Mouse (Mus musculus): ENCODE measurements around the gene Wdr74.

DNA sequence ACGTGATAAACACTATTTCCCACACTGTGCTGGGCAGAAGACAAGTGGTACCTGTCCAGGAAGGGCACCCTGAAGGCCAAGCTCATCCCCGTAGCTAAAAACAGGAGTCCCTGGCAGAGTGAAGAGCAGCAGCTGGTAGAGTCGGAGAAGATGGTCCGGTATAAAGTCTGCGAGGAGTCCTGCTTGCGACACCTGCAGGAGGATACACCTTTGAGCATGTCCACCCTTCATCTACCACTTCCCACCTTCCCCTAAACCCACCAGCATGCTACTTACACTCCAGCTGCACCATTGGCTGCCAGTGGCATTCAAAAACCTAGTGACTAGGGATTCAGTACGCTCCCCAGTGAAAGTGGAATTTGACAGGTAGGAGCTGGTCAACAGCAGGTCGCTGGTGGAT, 26.7 kb upstream of the Wdr74 start:
- TF ChIP-seq CTCF (IDR thresholded peaks at IDR 0.05): no peak
- TF ChIP-seq EP300 (IDR thresholded peaks at IDR 0.05; ENCODE audit: insufficient read depth, low read depth, low read length): no peak
- TF ChIP-seq POLR2A (IDR thresholded peaks at IDR 0.05; ENCODE audit: insufficient read depth, low read depth, low read length): no peak
